Mouse (Mus musculus): ENCODE data around the gene Tulp2. TPM values are rescaled to one million over a fixed set of nuclear protein-coding genes. Genes with fewer than 3 reads are reported as not detected.

Tulp2 gene
- polyA plus RNA-seq, 1 experiment, result 0.13 TPM

DNA sequence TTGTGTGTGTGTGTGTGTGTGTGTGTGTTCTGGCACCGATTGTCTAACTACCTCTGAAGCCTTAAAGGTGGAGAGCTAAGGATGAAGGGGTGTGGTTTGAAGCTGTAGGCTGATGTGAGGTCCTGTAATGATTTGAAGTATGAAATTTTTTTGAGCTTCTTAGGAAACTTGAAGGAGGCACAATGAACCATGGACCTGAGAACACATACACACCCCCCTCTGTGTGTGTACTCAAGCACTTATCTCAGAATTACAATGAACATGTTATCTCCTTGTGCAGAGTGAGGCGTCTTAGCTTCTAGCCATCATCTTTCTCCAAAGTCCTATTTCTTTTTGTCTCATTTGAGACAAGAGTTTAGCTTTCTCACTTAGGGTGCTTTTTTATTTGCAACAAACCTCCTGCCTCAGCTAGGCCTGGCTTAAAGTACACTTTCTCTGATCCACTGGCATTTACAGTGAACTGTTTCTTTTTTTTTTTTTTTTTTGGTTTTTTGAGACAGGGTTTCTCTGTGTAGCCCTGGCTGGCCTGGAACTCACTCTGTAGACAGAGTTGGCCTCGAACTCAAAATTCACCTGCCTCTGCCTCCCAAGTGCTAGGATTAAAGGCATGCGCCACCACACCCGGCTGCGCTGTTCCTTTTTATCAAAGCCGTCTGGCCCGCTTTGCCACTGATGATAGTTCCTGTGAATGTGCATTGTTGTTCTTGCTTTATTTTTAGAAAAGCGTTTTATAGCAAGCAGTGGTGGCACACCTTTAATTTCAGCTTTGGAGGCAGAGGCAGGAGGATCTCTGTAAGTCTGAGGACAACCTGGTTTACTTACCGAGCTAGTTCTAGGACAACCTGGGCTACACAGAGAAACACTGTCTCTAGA lies 87.2 kb downstream of the Tulp2 start:
- TF ChIP-seq CTCF (IDR thresholded peaks at IDR 0.05; ENCODE audit: extremely low read depth, insufficient read depth, low read length) (no peak), POLR2A (IDR thresholded peaks at IDR 0.05; ENCODE audit: extremely low read depth, insufficient read depth, low read length) (no peak)
- H3K27ac ChIP-seq (ENCODE audit: insufficient read depth, low read length), result peak overlapping the region; percentile 69
- peak overlapping the region; percentile 21; the same call in 1 of the 2 replicates for H3K4me3 ChIP-seq (ENCODE audit: insufficient read depth, low read length)
- peaks cover 1% of the 10 kb centered on the region for H3K4me1 ChIP-seq (ENCODE audit: control insufficient read depth, insufficient read depth, low read length)

DNA sequence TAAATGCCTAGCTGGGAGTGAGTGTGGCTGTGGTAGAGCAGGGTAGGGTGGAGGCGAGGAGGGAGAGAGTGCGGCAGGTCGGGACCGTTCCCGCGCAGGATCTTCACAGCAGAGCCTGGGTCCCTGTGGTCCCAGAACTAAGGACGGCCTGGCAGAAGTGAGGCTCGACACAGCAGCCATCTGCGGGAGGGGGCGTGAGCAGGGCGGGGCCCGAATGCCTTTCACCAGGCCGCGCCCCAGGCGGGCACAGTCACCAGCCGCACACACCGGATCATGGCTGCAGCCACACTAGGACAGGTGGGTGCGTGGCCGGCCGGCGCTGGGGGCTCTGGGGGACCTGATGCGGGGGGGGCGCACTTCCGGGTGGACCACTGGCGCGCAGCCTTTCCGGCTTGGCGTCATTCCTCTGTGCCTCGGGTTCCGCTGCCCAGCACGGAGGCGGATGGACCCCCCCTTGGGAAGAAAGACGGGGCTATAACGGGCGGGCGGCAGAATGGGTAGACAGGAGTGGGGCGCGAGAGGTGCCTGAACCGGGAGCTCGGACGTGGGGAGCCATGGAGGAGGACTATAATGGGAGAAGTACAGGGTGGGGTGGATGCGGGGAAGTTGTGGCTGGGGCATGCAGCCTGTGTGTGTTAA lies 88.5 kb downstream of the Tulp2 start, which contains the start of gene Bcat2:
TSS of gene Bcat2 (plus strand) at position 51 of the 639 bp plus-strand sequence.
- Histone ChIP-seq H3K4me1 (ENCODE audit: control insufficient read depth, insufficient read depth, low read length) (peaks cover 1% of the 10 kb centered on the region), H3K4me3 (ENCODE audit: insufficient read depth, low read length) (peak within 1 kb of the TSS; percentile 64), H3K27ac (ENCODE audit: insufficient read depth, low read length) (peak within 1 kb of the TSS; percentile 62)
- TF ChIP-seq POLR2A (IDR thresholded peaks at IDR 0.05; ENCODE audit: extremely low read depth, insufficient read depth, low read length), result peak; percentile 33; the same call in 1 of the 2 replicates
- no peak for TF ChIP-seq CTCF (IDR thresholded peaks at IDR 0.05; ENCODE audit: extremely low read depth, insufficient read depth, low read length)

DNA sequence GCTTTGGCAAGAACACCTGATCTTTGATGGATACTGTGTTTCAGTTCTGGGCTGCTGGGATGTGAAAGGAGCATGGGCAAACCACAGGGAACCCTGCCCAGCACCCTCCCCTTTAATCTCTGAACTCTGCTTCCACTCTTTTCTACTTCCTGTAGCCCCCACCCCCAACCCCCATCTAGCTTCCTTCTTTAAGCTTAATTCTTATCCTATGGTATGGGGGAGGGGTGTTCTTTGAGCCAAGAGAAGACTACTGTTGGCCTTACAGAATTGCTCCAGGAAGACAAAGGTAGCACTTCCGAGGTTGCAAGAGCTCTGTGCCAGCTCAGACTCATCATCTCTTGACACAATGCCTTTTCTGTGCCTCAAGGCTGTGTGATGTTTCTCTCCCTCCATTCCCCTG lies 90.3 kb downstream of the Tulp2 start:
- H3K27ac ChIP-seq (ENCODE audit: insufficient read depth, low read length), result no peak overlapping the region
- TF ChIP-seq POLR2A (IDR thresholded peaks at IDR 0.05; ENCODE audit: extremely low read depth, insufficient read depth, low read length) (no peak), CTCF (IDR thresholded peaks at IDR 0.05; ENCODE audit: extremely low read depth, insufficient read depth, low read length) (no peak)
- peaks cover 1% of the 10 kb centered on the region for H3K4me1 ChIP-seq (ENCODE audit: control insufficient read depth, insufficient read depth, low read length)
- H3K4me3 ChIP-seq (ENCODE audit: insufficient read depth, low read length), result no peak overlapping the region

Other genes with a start within 250 kb of the Tulp2 start
- 10.6 and 11.9 TPM in 2 replicates for gene Cd37, start 242.8 kb upstream of the Tulp2 start, polyA plus RNA-seq (2012; rRNA removed)
- gene Slc6a16, start 240.8 kb upstream of the Tulp2 start, polyA plus RNA-seq (2012; rRNA removed), result 2.1 TPM in 2 replicates
- gene Slc6a21, start 204.4 kb upstream of the Tulp2 start, polyA plus RNA-seq (2012; rRNA removed), result 0.08 and 0.30 TPM in 2 replicates
- 29.1 and 35.1 TPM in 2 replicates for gene Trpm4, start 148.1 kb upstream of the Tulp2 start, polyA plus RNA-seq (2012; rRNA removed)
- 0.35 and 0.55 TPM in 2 replicates for gene Hrc, start 146.6 kb upstream of the Tulp2 start, polyA plus RNA-seq (2012; rRNA removed)
- gene Ppfia3, start 114.9 kb upstream of the Tulp2 start, polyA plus RNA-seq (2012; rRNA removed), result 164 and 167 TPM in 2 replicates
- 336 TPM in 2 replicates for gene Lin7b, start 111.3 kb upstream of the Tulp2 start, polyA plus RNA-seq (2012; rRNA removed)
- gene Snrnp70, start 86.1 kb upstream of the Tulp2 start, polyA plus RNA-seq (2012; rRNA removed), result 720 and 793 TPM in 2 replicates
- gene Kcna7, start 76.2 kb upstream of the Tulp2 start, polyA plus RNA-seq (2012; rRNA removed), result not detected in 2 replicates
- gene Ntf5, start 68.2 kb upstream of the Tulp2 start, polyA plus RNA-seq (2012; rRNA removed), result 0.04 and 0.08 TPM in 2 replicates
- gene Lhb, start 61.1 kb upstream of the Tulp2 start, polyA plus RNA-seq (2012; rRNA removed), result 0.17 TPM in 1 of 2 replicates, not detected in the other
- gene Gys1, start 47.0 kb upstream of the Tulp2 start, polyA plus RNA-seq (2012; rRNA removed), result 25.7 and 26.4 TPM in 2 replicates
- gene Ruvbl2, start 43.8 kb upstream of the Tulp2 start, polyA plus RNA-seq (2012; rRNA removed), result 41.7 and 47.4 TPM in 2 replicates
- gene Ftl1, start 22.0 kb upstream of the Tulp2 start, polyA plus RNA-seq (2012; rRNA removed), result 588 and 637 TPM in 2 replicates
- gene Bax, start 15.0 kb upstream of the Tulp2 start, polyA plus RNA-seq (2012; rRNA removed), result 99.4 and 103 TPM in 2 replicates
- 0.19 TPM in 1 of 2 replicates, not detected in the other for gene Gm45808, start 4.9 kb downstream of the Tulp2 start, polyA plus RNA-seq (2012; rRNA removed)
- 5.9 and 6.5 TPM in 2 replicates for gene Dhdh, start 6.9 kb downstream of the Tulp2 start, polyA plus RNA-seq (2012; rRNA removed)
- gene Nucb1, start 28.5 kb downstream of the Tulp2 start, polyA plus RNA-seq (2012; rRNA removed), result 88.2 and 99.6 TPM in 2 replicates
- 19.4 and 20.0 TPM in 2 replicates for gene Ppp1r15a, start 44.4 kb downstream of the Tulp2 start, polyA plus RNA-seq (2012; rRNA removed)
- gene Plekha4, start 44.5 kb downstream of the Tulp2 start, polyA plus RNA-seq (2012; rRNA removed), result 5.1 and 6.3 TPM in 2 replicates
- gene Hsd17b14, start 73.0 kb downstream of the Tulp2 start, polyA plus RNA-seq (2012; rRNA removed), result 0.45 and 0.54 TPM in 2 replicates
- gene Bcat2, start 88.3 kb downstream of the Tulp2 start, polyA plus RNA-seq (2012; rRNA removed), result 26.1 and 26.5 TPM in 2 replicates
- gene Fgf21, start 133.6 kb downstream of the Tulp2 start, polyA plus RNA-seq (2012; rRNA removed), result not detected in 2 replicates
- gene Fut1, start 135.4 kb downstream of the Tulp2 start, polyA plus RNA-seq (2012; rRNA removed), result 0.09 and 0.15 TPM in 2 replicates
- 0.09 and 0.13 TPM in 2 replicates for gene Izumo1, start 139.9 kb downstream of the Tulp2 start, polyA plus RNA-seq (2012; rRNA removed)
- gene Rasip1, start 145.6 kb downstream of the Tulp2 start, polyA plus RNA-seq (2012; rRNA removed), result 6.9 and 7.8 TPM in 2 replicates
- 5.2 and 7.1 TPM in 2 replicates for gene Mamstr, start 158.1 kb downstream of the Tulp2 start, polyA plus RNA-seq (2012; rRNA removed)
- 0.21 and 0.28 TPM in 2 replicates for gene Fut2, start 184.5 kb downstream of the Tulp2 start, polyA plus RNA-seq (2012; rRNA removed)
- 20.9 and 26.3 TPM in 2 replicates for gene Ntn5, start 202.1 kb downstream of the Tulp2 start, polyA plus RNA-seq (2012; rRNA removed)
- gene Sec1, start 212.5 kb downstream of the Tulp2 start, polyA plus RNA-seq (2012; rRNA removed), result 6.6 and 8.0 TPM in 2 replicates
- 351 and 377 TPM in 2 replicates for gene Car11, start 218.0 kb downstream of the Tulp2 start, polyA plus RNA-seq (2012; rRNA removed)
- 251 and 257 TPM in 2 replicates for gene Dbp, start 223.2 kb downstream of the Tulp2 start, polyA plus RNA-seq (2012; rRNA removed)
- 255 and 261 TPM in 2 replicates for gene Rpl18, start 233.6 kb downstream of the Tulp2 start, polyA plus RNA-seq (2012; rRNA removed)
- 22.5 and 23.5 TPM in 2 replicates for gene Sphk2, start 236.1 kb downstream of the Tulp2 start, polyA plus RNA-seq (2012; rRNA removed)
- gene Fam83e, start 239.3 kb downstream of the Tulp2 start, polyA plus RNA-seq (2012; rRNA removed), result 0.19 and 0.21 TPM in 2 replicates
- gene Spaca4, start 243.9 kb downstream of the Tulp2 start, polyA plus RNA-seq (2012; rRNA removed), result not detected in 2 replicates

Data from cortical plate, adult 2 months (tissue).